Mouse (Mus musculus) midbrain, postnatal 0 days (tissue): Measurements from ENCODE around the gene Rcan1. TPM values are rescaled to one million over a fixed set of nuclear protein-coding genes. Genes with fewer than 3 reads are reported as not detected.

Experiments
- ATAC-seq: fragments of 200-750 bp; cut with Nextera tagmentation; 2 replicates; pipeline ENCODE4 v1.8.0; 2017; ENCODE audit warnings: moderate number of reproducible peaks, mild to moderate bottlenecking, moderate TSS enrichment, moderate library complexity; ENCODE audit not compliant: low FRiP score
- DNase-seq: peaks from one replicate; pipeline ENCODE4 v3.0.0-alpha.2; 2015; ENCODE audit warnings: low spot score
- H3K27ac ChIP-seq: fragments of 300-500 bp; sonication (generic); 2 replicates; pipeline ENCODE4 v1.5.1; 2014; ENCODE audit warnings: low read depth, mild to moderate bottlenecking, low read length, mixed read lengths
- H3K27me3 ChIP-seq: fragments of 300-500 bp; sonication (generic); 2 replicates; pipeline ENCODE4 v1.6.1; 2014; ENCODE audit warnings: low read length, control low read depth, mixed read lengths; ENCODE audit not compliant: insufficient read depth
- H3K36me3 ChIP-seq: fragments of 300-500 bp; sonication (generic); 2 replicates; pipeline ENCODE4 v1.6.1; 2014; ENCODE audit warnings: low read length, control low read depth, mixed read lengths; ENCODE audit not compliant: insufficient read depth
- H3K4me1 ChIP-seq: fragments of 300-500 bp; sonication (generic); 2 replicates; pipeline ENCODE4 v1.6.1; 2014; ENCODE audit warnings: mild to moderate bottlenecking, control low read depth, antibody characterized with exemption, low read length, mixed read lengths; ENCODE audit not compliant: insufficient read depth
- H3K4me2 ChIP-seq: fragments of 300-500 bp; sonication (generic); 2 replicates; pipeline ENCODE4 v1.6.1; 2014; ENCODE audit warnings: low read depth, mild to moderate bottlenecking, low read length, mixed read lengths; ENCODE audit not compliant: poor library complexity, severe bottlenecking
- H3K4me3 ChIP-seq: fragments of 300-500 bp; sonication (generic); 2 replicates; pipeline ENCODE4 v1.5.1; 2014; ENCODE audit warnings: low read depth, mild to moderate bottlenecking, low read length, moderate library complexity
- H3K9ac ChIP-seq: fragments of 300-500 bp; sonication (generic); replicated peaks from 2 replicates; pipeline ENCODE4 v1.6.1; 2014; ENCODE audit warnings: mild to moderate bottlenecking, low read length, moderate library complexity, mixed read lengths; ENCODE audit not compliant: poor library complexity, severe bottlenecking
- H3K9me3 ChIP-seq: fragments of 300-500 bp; sonication (generic); 2 replicates; pipeline ENCODE4 v1.6.1; 2016; ENCODE audit warnings: low read length, control low read depth
- CTCF ChIP-seq: IDR thresholded peaks from 2 replicates; pipeline ENCODE4 v1.5.1; 2016; ENCODE audit warnings: antibody characterized with exemption, mild to moderate bottlenecking
- WGBS: fragments of 180-500 bp; shearing (Covaris S2); extraction: QIAGEN DNeasy Blood & Tissue Kit; methylation state at CpG from one replicate; pipeline ENCODE4 v1.1.7; 2014; 5-methylcytosine and 5-hydroxymethylcytosine counted together
- polyA plus RNA-seq: library from polyadenylated mRNA; unstranded; fragments of >200 nt; fragmentation: Nextera tagmentation; extraction: Ambion mirVana; gene quantifications from 2 replicates; pipeline ENCODE4 v1.2.1, GENCODE M21; 2015
- total RNA-seq: library from RNA; depleted of rRNA; stranded (reverse); fragments of >200 nt; gene quantifications from 2 replicates; pipeline ENCODE4 v1.2.3, GENCODE M21; 2014

Rcan1 gene
- total and polyA plus RNA-seq, 2 experiments from 2014 or later: 68.6 to 91.3 TPM

DNA sequence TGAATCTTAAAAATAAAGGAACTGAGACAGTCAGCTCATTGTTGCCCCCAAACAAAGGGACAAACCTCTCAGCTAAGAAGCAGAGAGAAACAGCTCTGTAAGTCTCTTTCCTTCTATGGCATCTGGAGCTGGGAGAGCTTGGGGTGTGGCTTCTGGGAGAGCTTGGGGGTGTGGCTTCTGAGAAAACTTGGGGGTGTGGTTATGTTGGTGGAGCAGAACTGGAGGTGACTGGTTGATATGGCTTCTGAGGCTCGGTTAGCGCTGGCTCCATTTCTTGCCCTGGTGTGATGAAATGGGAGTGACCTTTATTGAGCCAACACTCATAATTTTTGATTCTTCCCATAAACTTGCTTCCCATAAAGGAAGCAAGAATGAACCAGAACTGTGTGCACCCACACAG lies 101.4 kb downstream of the Rcan1 start:
- WGBS: 64% methylated on average over 2 of the region's 2 CpGs

DNA sequence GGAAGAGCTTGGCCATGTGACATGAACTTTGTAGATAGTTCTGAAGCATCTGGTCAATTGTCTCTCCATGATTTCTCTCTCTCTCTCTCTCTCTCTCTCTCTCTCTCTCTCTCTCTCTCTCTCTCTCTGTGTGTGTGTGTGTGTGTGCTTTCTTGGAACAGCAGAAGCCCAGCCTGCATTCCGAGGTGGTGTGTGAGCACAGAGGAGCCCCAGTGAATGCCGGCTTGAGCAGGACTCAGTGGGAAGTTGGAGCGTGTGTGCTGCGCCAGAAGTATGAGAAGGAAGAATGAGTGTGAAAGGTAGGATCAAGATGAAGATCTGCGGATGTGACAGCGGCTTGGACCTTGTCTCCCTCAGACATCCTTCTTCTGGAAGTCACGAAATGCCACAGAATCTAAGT lies 105.2 kb downstream of the Rcan1 start:
- Histone ChIP-seq H3K9me3 (no peaks in the 10 kb centered on the region), H3K36me3 (no peaks in the 10 kb centered on the region), H3K27ac (no peak overlapping the region), H3K9ac (no peak overlapping the region), H3K4me2 (no peak overlapping the region), H3K4me3 (no peak overlapping the region), H3K4me1 (no peaks in the 10 kb centered on the region), H3K27me3 (no peaks in the 10 kb centered on the region)
- ATAC-seq (no peak), DNase-seq (no peak)
- no peak for TF ChIP-seq CTCF
- 49% methylated on average over 7 of the region's 7 CpGs for WGBS

More for the DNA sequence above, 101.4 kb downstream of the Rcan1 start:
- Histone ChIP-seq H3K4me3 (no peak overlapping the region), H3K4me1 (no peaks in the 10 kb centered on the region), H3K27me3 (no peaks in the 10 kb centered on the region), H3K9ac (no peak overlapping the region), H3K9me3 (no peaks in the 10 kb centered on the region), H3K27ac (no peak overlapping the region), H3K36me3 (no peaks in the 10 kb centered on the region), H3K4me2 (no peak overlapping the region)
- no peak for ATAC-seq
- DNase-seq: no peak
- no peak for TF ChIP-seq CTCF

DNA sequence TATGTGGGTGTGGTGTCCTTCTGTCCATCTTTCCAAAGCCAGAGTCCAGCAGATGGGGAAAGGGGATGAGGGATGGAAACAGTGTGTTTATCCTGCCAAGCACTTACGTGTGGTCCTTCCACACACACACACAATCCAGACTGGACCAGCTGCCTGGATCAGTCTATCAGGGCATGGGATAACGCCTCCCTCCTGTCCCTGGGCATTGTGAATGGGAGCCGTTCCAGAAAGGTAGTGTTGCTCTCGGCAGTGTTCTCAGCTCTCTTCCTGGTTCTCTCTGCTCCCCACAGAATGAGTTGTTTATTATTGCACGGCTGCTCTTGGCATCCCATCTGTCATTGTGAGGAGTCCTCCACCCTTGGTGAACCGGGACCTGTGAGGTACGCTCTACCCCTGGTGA lies 110.0 kb downstream of the Rcan1 start:
- no peak for DNase-seq
- no peak for ATAC-seq

DNA sequence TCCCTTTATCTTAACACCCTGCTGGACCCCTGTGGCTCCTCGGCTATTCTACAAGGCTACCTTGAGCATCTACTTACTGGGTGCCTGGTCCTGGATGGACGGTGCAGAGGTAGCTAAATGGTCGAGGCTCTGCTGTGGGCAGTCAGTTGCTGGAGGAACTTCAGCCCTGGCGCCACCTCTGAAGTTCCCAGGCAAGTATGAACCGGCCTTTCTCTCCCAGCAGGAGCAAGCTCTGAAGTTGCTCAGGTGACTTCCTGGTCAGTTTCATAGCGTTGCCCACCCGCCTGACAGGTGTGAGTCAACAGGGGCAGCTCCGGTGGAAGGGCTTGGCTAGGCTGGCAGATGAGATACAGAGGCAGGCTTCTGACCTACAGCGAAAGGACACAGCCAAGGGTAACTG lies 111.4 kb downstream of the Rcan1 start, which contains the start of gene Kcne1:
Kcne1 (minus strand) TSS at position 240 of the 400 bp plus-strand sequence.
- Histone ChIP-seq H3K4me1 (no peaks in the 10 kb centered on the region), H3K9ac (no peak within 1 kb of the TSS), H3K36me3 (no peaks in the 10 kb centered on the region), H3K4me3 (no peak within 1 kb of the TSS), H3K27ac (no peak within 1 kb of the TSS), H3K9me3 (no peaks in the 10 kb centered on the region), H3K4me2 (no peak within 1 kb of the TSS), H3K27me3 (no peaks in the 10 kb centered on the region)
- DNase-seq: no peak
- 66% methylated on average over 9 of the region's 9 CpGs for WGBS
- no peak for TF ChIP-seq CTCF
- ATAC-seq: no peak

More for the DNA sequence above, 110.0 kb downstream of the Rcan1 start:
- H3K4me3 ChIP-seq: no peak overlapping the region
- H3K27ac ChIP-seq: no peak overlapping the region
- no peaks in the 10 kb centered on the region for H3K36me3 ChIP-seq
- no peaks in the 10 kb centered on the region for H3K9me3 ChIP-seq
- no peak overlapping the region for H3K9ac ChIP-seq
- TF ChIP-seq CTCF: no peak
- H3K4me1 ChIP-seq: no peaks in the 10 kb centered on the region
- H3K4me2 ChIP-seq: no peak overlapping the region
- WGBS: 82% methylated on average over 7 of the region's 7 CpGs
- H3K27me3 ChIP-seq: no peaks in the 10 kb centered on the region

DNA sequence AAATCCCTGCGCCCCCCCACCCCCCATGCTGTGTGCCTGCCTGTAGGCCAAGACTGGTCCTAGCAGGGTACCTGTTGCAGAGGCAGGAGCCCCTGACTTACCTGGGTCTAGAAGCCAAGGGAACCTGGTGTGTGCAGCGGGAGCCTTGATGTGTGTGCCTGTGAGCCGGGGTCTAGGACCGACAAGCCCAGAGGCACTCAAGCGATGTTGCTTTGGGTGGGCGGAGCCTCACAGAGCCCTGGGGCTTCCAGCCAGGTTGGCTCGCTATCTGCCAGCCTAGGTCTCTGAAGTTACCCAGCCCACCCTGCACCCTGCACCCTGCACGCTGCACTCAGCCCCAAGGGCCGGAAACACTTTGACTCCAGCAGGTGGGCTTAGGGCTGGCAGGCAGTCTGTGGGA lies 111.9 kb downstream of the Rcan1 start:
- no peak overlapping the region for H3K27ac ChIP-seq
- no peak for TF ChIP-seq CTCF
- H3K4me2 ChIP-seq: no peak overlapping the region
- H3K9ac ChIP-seq: no peak overlapping the region
- DNase-seq (no peak), ATAC-seq (no peak)
- H3K4me1 ChIP-seq: no peaks in the 10 kb centered on the region
- 26% methylated on average over 9 of the region's 9 CpGs for WGBS
- H3K36me3 ChIP-seq: no peaks in the 10 kb centered on the region
- H3K9me3 ChIP-seq: no peaks in the 10 kb centered on the region
- no peak overlapping the region for H3K4me3 ChIP-seq
- no peaks in the 10 kb centered on the region for H3K27me3 ChIP-seq

DNA sequence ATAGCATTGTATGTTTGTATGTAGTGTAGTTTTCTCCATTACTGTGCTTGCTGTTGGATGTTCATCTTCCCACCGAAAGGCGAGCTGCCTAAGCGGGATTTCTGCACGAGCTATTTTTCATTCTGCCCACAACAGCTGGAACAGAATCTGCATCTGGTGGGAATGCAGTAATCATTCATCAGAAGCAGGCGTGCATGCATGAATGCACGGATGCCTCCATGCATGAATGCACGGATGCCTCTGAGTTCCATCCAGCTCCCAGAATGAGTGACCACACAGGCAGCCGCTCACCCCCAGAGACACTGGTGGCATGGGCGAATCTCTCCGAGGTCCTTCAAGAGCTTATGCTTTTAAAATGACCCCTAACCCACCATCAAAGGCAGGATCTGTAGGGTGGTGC lies 113.1 kb downstream of the Rcan1 start:
- Histone ChIP-seq H3K9me3 (no peaks in the 10 kb centered on the region), H3K9ac (no peak overlapping the region), H3K27ac (no peak overlapping the region), H3K4me3 (no peak overlapping the region), H3K27me3 (no peaks in the 10 kb centered on the region), H3K36me3 (no peaks in the 10 kb centered on the region), H3K4me1 (no peaks in the 10 kb centered on the region), H3K4me2 (no peak overlapping the region)
- no peak for ATAC-seq
- WGBS: 23% methylated on average over 10 of the region's 10 CpGs
- no peak for DNase-seq
- no peak for TF ChIP-seq CTCF
